17 mouse cellular contexts compared by ENCODE assay signal in the genomic region with DNA sequence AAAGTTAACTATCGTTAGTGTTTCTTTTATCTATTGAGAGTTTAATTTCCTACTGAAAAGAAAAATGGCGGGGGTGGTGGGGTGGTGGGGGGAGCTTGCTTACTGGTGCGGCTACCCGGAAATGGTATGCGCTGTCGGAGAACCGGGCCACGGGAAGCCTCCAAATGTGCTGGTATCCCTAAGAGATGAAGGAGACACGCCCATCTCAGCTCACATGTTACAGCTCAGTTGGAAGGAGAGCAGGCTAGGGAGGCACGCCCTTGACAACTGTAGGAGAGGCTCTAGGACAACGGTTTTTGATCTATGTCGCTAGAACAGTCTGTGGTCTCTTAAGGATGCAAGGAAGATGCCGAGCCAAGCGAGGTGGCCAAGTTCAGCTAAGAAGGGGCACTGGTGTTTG.
"Had no signal": no experiment of that assay in that cellular context is flagged by ENCODE, and none has a peak within 500 bp of the region (broad histone marks: within the 10 kb centered on the region; RNA-seq: fewer than 3 reads in every experiment).

No protein-coding gene starts in this region.

- H3K4me1 ChIP-seq: stomach, embryonic 15.5 days had no signal

- H3K9me3 ChIP-seq: neural tube, embryonic 12.5 days; neural tube, embryonic 13.5 days; neural tube, embryonic 15.5 days; stomach, embryonic 15.5 days had no signal

- H3K4me3 ChIP-seq: neural tube, embryonic 12.5 days; neural tube, embryonic 13.5 days; neural tube, embryonic 15.5 days; stomach, embryonic 15.5 days had no signal

- DNase-seq: retina, postnatal 1 day; right cerebral cortex, adult 18-20 months; right cerebral cortex, postnatal 14 days; right cerebral cortex, postnatal 25 days; right cerebral cortex, postnatal 4 days; spleen, adult 18-20 months; thymus, adult 18-20 months; thymus, adult 2 months; thymus, postnatal 14 days; thymus, postnatal 25 days; thymus, postnatal 36 days; thymus, postnatal 4 days had no signal

- H3K4me2 ChIP-seq: neural tube, embryonic 12.5 days; neural tube, embryonic 13.5 days; neural tube, embryonic 15.5 days; stomach, embryonic 15.5 days had no signal

- H3K27ac ChIP-seq: neural tube, embryonic 12.5 days; neural tube, embryonic 13.5 days; neural tube, embryonic 15.5 days; stomach, embryonic 15.5 days; stomach, postnatal 0 days had no signal

- H3K36me3 ChIP-seq: neural tube, embryonic 12.5 days; neural tube, embryonic 13.5 days; neural tube, embryonic 15.5 days; stomach, embryonic 15.5 days had no signal

- H3K9ac ChIP-seq: neural tube, embryonic 12.5 days; neural tube, embryonic 13.5 days; neural tube, embryonic 15.5 days; stomach, embryonic 15.5 days had no signal

- H3K27me3 ChIP-seq: neural tube, embryonic 12.5 days; neural tube, embryonic 13.5 days; neural tube, embryonic 15.5 days; stomach, embryonic 15.5 days had no signal
